Mouse (Mus musculus) lung, postnatal 25 days (tissue): ENCODE data around the gene Ascl1.

Source experiments
- DNase-seq: peaks from one replicate; pipeline ENCODE4 v3.0.0; 2022; ENCODE audit warnings: low spot score

Gene Ascl1

DNA sequence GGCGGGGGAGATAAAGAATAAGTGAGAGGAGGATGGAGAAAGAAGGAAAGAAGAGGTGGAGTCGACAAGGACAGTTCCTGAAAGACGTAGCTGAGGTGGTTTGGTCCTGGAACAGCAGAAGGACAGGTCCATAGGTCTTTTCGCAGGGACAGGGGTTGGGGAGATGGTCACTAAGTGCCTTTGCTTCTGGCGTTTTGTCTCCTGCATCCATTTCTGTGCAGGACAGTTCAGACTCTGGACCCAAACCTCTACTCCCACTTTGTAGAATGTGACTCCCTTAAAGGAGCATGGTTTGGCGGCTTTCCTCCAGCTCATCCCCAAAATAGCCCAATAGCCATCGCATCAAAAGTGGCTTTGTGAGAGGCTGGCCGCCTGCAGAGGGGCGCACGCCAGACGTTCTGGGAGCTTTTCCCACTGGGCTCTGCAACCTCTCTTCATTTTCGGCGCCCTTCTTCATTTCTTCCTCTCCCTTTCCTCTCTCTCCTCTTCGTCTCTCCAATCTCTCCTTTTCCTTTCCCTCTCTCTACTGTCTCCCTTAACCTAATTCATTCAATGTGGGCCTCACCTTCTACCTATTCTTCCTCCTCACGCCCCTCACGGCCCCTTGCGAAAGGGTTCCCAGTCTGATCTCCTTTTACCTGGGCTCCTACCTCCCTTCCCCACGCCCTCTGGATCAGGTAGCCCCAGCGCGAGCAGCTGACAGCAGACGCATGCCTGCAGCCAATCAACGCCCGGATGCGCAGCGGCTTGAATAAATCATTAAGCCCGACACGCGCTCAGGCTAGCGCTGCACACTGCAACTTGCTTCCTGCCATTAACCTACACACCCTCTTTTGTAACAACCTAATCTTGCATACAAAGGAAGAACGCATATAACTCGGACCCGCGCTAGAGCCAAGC lies 7.5 kb downstream of the Ascl1 start:
- DNase-seq = no peak

GRCm38 (mm10) chr10:87484831-87485720 lies 8.4 kb downstream of the Ascl1 start:
- no peak for DNase-seq

- no peak for DNase-seq
Observed at GRCm38 (mm10) chr10:87477895-87478294, 15.6 kb downstream of the Ascl1 start.

DNA sequence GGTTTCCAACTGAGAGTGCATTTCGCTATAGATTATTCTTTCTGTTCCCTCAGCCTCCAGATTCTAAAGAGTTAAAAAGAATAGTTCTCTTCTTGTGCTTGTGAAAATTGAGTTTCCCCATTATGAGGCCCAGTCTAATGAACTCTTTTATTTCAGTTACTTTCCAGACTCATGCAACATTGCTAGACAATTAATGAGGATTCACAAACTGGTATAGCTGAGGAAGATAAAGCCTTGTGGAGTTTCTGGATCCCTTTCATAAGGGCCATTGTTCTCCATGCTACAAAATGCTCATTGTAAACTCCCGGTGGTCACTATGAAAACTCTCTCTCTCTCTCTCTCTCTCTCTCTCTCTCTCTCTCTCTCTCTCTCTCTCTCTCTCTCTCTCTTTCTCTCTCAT lies 18.5 kb downstream of the Ascl1 start:
- no peak for DNase-seq

- no peak for DNase-seq
Observed at GRCm38 (mm10) chr10:87473475-87474131, 19.9 kb downstream of the Ascl1 start.

DNA sequence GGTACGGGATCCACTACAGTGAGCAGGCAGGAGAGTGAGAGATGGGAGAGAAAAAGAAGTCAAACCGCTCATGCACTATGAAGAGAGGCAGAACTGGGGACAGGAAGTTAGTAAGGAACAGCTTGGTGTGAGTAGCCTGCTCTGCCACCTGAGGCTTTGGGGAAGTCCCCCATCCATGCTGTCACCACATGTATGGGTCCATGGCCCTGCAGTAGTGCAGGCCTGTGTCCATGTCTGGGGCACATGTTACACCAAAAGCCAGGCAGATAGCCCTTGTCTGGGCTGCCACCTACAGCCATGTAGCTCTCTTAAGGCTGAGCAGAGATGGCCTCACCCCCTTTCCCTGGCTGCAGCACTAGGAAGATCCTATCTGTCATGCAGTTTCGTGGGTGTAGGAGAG lies 42.7 kb downstream of the Ascl1 start:
- no peak for DNase-seq

- no peak for DNase-seq
Observed at GRCm38 (mm10) chr10:87449368-87449767, 44.1 kb downstream of the Ascl1 start.

- no peak for DNase-seq
Observed at GRCm38 (mm10) chr10:87448257-87448656, 45.2 kb downstream of the Ascl1 start.

DNA sequence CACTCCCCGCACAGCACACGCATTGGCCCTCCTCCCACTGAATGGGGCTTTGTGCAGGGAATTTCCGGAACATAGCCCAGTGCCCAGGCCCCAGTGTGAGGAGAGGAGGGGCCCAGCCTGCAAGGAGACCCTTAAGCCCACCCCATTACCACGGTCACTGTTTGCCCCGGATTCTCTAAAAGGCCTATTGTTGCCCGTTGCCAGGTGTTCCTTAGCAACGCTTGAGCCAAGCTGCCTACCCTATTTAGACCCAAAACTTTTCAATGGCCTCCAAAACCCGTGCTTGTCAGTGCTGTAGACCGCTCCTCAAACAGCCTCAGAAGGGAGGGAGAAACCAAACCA lies 45.7 kb downstream of the Ascl1 start:
- no peak for DNase-seq

GRCm38 (mm10) chr10:87446829-87447753 lies 46.4 kb downstream of the Ascl1 start:
- no peak for DNase-seq

DNA sequence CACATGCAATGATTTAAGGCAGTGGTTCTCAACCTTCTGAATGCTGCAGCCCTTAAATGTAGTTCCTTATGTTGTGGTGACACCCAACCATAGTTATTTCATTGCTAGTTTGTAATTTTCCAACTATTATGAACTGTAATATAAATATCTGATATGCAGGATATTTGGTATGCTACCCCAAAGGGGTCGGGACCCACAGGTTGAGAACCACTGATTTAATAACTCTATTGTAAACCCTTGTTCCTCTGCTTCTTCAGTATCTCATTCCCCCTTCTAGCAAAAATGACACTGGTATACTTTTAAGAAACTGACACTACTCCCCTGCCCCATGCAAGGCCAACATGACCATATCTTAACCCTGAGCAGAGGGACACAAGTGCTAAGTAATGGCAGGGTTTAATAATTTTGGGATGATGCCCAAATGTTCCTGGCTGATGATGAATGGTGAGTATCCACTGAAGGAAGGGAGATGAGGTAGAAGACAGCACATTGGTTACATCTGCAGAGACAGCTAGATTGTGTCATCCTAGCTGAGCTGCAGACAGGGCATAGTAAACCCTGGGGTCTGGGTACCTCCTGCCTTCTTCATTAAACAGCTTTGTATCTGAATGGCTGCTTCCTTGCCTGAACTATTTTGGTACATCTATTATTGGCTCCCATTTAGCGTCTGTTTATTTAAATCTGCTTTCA lies 47.2 kb downstream of the Ascl1 start:
- no peak for DNase-seq
